Mouse (Mus musculus) urinary bladder, postnatal 4 days (tissue): ENCODE measurements around the gene Nup214.

Source experiments
- DNase-seq, 2 experiments: peaks; one replicate each; pipeline ENCODE4 v3.0.0; 2021 to 2022; ENCODE audit warnings: low spot score in 2 of 2

Nup214 gene

DNA sequence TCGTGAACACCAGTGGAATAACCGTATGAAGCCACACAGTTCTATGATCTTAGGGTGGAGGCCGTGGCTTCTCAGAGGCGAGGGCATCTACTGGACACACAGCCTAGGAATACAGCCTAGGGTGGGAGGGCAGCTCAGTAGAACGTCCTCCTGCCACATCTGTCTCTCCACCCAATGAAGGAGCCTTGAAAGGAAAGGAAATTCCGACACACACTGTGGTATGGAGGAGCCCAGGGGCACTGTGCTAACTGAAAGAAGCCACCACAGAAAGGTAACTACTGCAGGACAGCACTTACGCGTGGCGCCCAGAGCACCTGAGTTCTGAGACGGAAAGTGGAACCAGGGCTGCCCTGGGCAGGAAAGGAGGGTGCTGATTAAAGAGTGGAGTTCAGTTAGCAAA, 96.5 kb downstream of the Nup214 start:
- DNase-seq, result no peak

DNA sequence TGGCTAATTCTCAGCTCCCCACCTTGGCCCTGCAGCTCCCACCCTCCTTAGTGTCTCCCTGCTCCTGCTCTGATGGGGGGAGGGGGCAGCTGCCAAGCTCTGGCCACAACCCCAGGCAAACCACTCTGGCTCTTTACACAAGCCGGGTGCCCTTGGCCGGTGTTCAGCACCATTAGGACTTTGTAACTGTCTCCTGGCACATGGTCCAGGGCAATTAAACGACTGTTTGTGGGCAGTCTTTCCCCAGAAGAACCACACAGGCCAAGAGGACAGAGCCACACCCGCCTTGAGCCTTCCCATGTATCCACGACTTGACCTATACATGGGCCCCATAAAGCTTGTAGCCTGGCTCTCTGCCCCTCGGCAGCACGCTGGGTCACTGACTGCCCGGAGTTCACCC, 100.2 kb downstream of the Nup214 start:
- no peak for DNase-seq

DNA sequence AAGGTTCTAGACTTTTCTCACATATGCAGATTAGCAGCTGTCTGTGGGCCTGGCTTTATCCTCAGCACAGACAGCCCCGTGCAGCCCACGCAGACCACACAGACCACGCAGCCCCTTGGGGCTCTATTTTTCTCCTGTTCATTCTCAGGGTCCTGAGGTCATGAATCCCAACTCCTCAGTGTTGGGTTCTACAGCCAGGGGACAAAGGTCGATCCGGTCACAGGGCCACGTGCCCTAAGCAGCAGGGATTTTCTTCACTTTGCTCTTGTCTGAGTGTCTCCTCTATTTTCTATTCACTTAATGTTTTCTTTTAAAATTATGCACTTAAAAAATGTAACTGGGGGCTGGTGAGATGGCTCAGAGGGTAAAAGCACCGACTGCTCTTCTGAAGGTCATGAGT, 101.1 kb downstream of the Nup214 start:
- DNase-seq, result no peak

DNA sequence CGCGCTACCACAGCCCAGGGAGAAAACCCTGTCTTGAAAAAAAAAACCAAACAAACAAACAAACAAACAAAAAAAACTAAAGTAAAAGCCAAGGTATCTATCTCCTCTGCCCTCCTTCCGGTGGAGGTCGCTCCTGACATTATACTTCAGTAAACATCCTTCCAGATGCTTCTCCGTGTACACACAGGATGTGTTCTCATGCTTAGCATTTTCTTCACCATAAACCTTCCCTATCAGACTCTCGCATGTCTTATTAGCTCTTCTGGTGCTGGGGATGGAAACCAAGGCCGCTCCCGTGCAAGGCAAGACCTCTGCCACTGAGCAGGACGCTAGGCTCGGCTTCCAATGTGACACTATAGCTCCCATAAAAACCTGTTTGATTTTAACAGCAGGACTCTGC, 103.5 kb downstream of the Nup214 start:
- no peak for DNase-seq

GRCm38 (mm10) chr2:32078522-32078921, 104.3 kb downstream of the Nup214 start:
- no peak for DNase-seq

DNA sequence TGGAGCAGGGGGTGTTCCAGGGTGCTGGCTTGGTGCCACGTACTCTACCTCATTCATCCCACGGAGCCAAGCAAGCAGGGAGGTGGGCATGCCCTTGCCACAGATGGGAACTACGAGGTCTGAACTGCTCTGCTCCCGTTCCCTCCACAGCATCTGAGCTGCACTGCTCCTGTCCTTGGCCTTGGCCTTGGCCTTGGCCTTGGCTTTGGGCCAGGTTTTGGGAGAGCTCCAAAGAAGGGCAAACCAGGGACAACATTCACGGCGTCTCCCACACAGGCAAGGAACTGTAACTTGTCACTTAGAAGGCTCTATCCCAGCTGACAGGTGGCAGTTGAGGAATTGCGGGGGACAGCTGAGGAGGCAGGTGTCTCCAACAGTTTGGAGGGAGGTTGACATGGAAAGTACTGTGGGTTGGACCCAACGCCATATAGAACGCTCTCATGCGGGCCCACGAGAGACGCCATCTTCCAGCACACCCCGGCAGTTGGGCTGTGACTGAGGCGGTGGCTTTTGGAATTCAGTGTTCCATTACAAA, 105.0 kb downstream of the Nup214 start:
- DNase-seq, result peak in 1 of 2 experiments; percentile 52

GRCm38 (mm10) chr2:32080681-32081080, 106.4 kb downstream of the Nup214 start:
- DNase-seq, result no peak

- no peak for DNase-seq
These were observed 107.2 kb downstream of the Nup214 start for GRCm38 (mm10) chr2:32081296-32081929.

DNA sequence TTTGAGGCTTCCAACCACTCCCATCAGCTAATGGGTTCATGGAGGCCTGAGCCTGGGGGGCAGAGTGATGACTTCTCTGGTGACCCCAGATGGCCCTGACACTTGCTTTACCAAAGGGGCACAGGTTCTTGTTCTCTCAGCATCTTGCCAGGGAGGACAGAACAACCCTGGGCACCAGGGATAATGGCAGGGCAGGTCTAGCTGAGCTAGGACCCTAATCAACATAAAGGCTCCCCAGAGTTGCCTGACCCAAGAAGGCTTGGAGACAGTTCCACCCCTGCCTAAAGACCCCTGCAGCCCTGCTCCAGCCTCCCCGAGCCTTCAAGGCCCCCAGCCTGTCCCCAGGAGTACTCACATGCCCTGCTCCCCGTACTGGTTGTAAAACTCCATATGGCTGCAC, 108.0 kb downstream of the Nup214 start:
- no peak for DNase-seq

- DNase-seq, result peak in 1 of 2 experiments; percentile 27
These were observed 109.1 kb downstream of the Nup214 start for GRCm38 (mm10) chr2:32083159-32084011.

DNA sequence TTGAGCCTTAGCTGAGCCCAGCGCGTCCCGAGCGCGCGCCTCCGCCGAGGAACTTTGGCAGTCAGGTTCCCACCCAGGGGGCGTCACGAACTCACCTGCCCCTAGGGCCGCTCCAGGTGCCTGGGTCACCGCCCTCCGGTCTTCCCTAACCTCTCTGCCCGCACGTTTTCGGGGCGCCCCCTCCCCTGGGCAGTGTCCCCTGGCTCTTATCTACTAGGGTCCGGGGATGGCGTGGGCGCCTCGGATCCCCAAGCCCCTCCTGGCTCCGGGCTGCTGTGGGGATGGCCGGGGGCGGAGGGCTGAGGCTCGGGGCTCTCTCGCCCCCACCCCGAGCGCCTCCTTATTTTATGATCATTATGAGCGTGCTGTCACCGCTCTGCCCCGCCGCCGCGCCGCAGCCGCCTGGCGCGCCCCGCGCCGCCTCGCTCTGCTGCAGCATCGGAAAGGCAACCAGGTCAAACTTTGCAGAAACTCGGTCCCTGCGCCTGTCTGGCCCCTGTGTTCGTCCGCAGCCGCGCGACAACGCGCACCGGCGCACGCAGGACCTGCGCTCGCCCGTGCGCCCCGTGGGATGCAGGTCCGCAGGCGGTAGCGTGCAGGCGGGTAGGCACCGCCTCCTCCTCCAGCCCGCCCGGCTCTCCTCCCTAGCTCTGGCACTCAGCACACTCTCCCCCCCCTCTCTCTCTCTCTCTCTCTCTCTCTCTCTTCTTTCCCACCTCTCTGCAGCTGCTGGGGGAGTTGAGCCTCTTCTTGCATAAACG, 110.1 kb downstream of the Nup214 start, which contains the start of gene Fam78a:
Gene Fam78a (minus strand): TSS at position 747 of the 761 bp plus-strand sequence.
- no peak for DNase-seq

DNA sequence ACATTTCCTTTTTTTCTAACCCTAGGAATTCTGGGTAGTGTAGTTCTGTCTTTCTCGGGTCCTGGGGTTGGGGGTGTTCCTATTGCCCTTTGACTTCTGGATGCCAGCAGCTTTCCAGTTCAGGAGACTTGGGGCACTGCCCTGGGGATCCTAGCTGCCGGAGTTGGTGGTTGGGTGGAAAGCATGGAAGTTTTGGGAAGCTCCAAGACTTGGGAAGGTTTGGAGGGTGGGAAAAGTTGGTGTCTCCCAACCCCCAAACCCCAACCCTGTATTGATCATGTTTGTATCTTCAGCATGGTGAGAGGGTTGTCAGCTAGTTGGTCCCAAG, 110.6 kb downstream of the Nup214 start:
- no peak for DNase-seq

DNA sequence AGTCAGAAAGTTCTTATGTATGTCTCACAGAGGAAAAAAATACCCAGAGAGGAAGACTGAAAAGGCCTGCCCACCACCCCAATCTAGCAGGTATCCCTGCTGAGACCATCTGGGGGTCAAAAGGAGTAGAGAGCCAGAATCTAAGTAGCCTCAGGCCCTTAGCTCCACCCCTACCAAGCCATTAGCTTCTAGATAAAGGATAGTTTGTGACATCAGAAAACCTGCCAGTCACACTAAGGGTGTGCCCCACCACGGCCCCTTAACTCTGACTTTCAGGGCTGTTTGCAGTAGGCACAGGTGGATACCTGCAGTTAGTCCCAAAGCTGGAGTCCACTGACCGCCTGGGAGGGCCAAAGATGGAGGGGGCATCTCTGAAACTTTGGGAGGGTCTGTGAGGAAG, 111.0 kb downstream of the Nup214 start:
- DNase-seq, result no peak

DNA sequence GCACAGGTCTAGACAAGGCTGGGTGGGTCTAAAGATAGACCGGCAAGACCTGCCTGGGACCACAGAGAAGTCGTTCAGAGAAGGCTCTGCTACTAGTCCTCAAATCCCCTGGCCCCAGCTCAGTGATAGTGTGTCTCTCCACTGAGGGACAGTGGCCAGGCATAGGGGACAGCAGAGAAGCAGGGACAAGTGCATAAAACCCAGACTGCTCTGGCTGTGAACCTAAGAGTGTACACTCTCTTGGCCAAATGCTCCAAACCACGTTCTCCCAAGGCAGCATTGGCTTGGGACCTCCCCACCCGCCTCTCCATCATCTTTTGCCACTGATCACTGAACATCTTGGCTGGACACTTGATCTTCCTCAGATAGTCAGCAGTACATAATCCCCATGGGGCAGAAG, 113.4 kb downstream of the Nup214 start:
- DNase-seq, result no peak

- no peak for DNase-seq
These were observed 114.2 kb downstream of the Nup214 start for GRCm38 (mm10) chr2:32088372-32088981.

- DNase-seq, result no peak
These were observed 115.4 kb downstream of the Nup214 start for GRCm38 (mm10) chr2:32089606-32090005.

- DNase-seq, result no peak
These were observed 115.9 kb downstream of the Nup214 start for GRCm38 (mm10) chr2:32090145-32090544.

DNA sequence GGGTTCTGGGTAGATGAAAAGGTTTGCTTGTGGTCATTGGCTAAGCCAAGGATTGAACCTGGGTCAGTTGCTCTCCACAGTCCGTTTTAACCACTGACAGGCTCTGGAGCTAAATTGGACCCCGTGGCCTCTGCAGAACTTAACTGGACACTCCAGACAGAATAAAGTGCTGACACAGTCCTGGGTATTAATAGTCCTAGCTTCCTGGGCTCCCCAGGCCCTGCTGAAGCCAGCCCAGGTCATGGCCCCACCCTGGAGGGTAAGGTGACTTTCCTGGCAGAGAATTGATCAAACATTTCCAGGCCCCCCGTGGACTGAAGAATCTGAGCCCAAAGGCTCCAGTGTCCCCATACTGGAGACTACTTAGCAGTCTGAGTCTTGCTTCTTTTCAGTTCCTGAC, 117.7 kb downstream of the Nup214 start:
- no peak for DNase-seq

- no peak for DNase-seq
These were observed 119.9 kb downstream of the Nup214 start for GRCm38 (mm10) chr2:32094001-32094707.

DNA sequence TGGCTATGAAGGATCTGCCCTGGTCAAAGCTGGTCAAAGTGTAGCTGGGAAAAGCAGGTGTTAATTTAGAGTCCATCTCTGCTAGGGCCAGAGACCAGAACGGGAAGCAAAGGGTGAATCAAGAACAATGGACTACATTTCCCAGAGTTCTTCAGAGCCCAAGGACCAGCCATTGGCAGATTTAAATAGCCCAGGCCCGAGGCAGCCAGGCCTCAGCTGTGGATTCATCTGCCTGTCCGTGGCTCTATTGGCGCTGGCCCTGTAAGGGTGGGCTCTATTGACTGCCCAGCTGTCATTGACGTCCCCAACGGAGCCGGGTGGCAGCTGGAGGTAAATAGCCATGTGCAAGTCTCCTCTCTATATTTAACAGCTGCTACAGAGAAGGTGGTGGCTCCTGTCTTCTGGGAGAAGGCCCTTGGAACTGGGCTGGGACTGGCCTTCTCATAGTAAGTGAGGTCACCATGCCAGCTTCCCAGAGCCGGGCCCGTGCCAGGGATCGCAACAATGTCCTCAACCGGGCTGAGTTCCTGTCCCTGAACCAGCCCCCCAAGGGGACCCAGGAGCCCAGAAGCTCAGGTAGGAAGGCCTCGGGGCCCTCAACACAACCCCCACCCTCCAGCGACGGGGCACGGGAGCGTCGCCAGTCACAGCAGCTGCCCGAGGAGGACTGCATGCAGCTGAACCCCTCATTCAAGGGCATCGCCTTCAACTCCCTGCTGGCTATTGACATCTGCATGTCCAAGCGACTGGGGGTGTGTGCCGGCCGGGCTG, 121.3 kb downstream of the Nup214 start, which contains the start of gene Plpp7:
Gene Plpp7 (plus strand): TSS at position 178 of the 771 bp plus-strand sequence.
- peak in 1 of 2 experiments; percentile 55 for DNase-seq

DNA sequence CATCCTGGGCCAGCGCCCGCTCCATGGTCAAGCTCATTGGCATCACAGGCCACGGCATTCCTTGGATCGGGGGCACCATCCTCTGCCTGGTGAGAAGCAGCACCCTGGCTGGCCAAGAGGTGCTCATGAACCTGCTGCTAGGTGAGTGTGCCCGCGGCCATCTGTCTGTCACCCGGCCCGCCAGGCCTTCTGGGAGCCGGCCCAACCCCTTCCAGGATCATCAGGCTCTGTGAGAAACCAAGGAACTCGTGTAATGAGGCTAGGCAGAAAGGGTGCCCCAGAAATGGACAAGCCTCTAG, 121.8 kb downstream of the Nup214 start:
- DNase-seq, result no peak
